Mouse (Mus musculus) ovary, adult 18-20 months (tissue): Measurements from ENCODE around the gene Ptrhd1.
"Not testable (repeated sequence)": the region's sequence is repeated elsewhere in the genome, so short reads cannot be mapped to it uniquely, and the experiment has no call there.

ENCODE experiments used
- DNase-seq: peaks from one replicate; pipeline ENCODE4 v3.0.0; 2022; ENCODE audit warnings: low spot score, mixed read lengths

The Ptrhd1 gene

DNA sequence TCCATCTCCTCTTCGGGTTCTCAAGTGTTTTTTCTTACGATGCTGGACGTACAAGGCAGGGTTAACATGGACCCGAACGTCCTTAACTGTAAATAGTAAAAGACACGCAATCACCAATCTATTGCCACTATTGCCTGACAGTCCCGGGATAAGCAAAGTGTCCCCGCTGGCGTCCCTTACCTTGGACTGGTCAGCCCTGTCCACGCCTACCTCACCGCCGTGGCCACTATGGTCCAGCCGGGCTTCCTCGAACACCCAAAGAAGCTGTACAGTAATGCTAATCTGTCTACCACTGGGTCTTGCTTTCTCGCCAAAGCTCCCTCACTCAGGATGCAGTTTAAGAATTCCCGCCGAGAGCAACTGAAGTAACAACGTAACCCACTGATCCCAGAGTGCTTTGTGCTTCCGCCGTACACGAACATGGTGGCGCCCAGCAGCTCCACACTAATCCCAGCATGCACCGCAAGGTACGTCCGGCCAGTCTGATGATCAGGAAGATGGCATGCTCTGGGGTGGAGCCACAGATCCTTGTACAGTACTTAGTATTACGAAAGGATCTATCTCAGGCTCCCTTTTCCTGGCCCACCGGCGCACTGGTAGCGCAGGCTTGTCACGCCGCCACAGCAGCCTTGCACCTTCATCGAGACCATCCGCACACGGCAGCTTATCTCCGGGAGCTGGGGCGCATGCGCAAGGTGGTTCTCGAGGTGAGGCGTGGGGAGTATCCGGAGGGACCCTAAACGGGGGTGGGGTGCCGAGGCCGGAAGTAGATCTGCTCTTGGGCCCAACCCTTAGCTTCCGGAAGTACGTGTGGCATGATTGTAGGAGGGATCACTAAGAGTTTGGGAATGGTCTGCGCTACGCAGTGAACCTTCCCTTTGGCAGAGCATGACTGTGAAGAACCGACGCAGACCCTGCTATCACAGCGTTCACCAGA is at the start of gene Ptrhd1, which contains the start of gene Cenpo:
Ptrhd1 (plus strand) TSS at position 456 of the 937 bp plus-strand sequence.
Cenpo (minus strand) TSS at position 723 of the 937 bp plus-strand sequence.
- peak; percentile 94 for DNase-seq

DNA sequence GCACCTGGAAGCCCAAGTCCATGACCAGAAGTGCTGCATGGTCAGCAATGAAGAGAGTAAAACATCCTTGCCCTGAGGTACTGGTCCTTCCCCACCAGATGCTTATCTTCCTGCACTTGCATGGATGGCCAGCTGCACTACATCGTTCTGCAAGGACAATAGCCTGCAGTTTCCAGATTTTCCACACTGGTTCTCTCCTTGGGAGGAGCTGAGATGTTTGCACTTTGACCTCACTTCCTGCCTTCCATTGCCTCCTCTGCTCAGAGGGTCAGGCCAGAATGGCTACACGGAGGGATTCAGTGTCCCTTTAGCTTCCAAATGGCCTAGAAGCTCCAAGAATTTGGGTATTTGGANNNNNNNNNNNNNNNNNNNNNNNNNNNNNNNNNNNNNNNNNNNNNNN is 49.2 kb upstream of the Ptrhd1 start:
- no peak for DNase-seq

DNA sequence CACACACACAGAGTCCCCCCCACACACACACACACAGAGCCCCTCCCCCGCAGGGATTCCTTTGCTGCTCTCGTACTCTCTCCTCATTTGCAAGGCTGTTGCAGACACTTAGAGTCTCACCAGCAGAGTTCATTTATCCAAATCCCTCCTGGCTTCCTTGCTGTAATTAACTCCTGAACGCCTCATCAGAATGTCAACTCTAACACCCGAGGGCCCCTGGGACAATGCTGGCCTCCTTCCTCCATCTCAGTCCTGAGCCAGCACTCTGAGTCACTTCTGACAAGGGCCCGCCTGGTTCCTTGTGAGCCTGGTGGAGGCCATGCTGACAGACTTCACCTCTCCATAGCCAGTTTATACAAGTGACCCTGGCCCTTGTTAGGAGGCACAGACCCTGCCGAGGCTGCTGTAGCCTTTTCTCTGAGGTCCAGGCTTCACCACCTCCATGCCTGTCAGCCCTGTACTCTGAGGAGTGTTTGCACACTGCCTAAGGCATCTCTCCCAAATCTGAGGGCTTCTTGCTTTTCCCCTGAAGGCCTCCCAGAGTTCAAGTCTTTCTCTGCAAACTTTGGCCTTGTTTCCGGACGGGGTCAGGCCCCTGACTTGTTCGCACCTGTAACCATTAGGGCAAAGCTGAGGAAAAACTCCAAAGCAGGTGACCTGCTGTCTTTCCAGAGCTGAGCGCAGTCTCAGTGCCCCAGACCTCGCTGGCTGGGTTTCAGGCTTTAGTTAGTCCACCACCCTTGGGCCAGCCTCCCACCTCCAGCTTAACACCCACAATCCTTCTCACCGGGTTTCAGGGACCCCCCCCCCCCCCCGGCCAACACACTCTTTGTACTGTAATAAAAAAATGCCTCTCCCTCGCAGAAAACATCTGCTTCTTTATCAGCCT is 45.4 kb upstream of the Ptrhd1 start:
- no peak for DNase-seq

DNA sequence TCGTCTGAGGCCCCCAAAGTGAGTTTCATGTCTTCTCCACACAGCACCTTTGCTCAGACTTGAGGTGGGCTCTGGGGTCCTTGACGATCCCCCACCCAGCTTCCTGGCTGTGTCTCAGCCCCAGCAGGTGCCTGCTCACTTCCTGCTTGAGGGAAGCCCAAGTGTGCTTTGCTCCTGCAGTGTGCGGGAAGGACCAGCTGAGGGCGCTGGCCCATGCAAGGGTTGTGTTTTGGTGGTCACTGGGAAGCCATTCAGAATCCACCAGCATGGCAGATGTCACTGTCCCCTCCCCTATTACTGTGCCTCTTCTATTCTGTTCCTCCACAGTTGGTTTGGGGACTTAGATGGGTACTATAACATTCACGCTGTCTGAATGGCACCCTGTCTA is 44.8 kb upstream of the Ptrhd1 start:
- DNase-seq = no peak

DNA sequence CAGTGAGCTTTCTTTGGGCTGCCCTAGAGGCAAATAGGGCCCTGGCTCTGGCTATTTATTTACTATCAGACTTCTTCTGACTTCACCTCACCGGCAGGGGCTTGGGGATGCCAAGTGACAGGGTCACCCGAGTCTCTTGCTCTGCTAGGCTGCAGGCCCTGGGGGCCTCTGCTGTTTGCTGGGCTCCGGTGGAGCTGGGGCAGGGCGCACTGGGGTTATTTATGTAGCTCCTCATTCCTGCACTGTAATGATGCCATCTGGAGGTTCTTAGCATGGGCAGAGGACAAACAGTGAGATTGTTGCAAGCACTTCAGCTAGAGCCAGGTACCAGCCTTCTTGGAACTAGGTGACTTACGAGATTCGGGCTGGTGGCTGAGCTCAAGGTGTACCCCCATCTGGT is 41.3 kb upstream of the Ptrhd1 start:
- DNase-seq = no peak

DNA sequence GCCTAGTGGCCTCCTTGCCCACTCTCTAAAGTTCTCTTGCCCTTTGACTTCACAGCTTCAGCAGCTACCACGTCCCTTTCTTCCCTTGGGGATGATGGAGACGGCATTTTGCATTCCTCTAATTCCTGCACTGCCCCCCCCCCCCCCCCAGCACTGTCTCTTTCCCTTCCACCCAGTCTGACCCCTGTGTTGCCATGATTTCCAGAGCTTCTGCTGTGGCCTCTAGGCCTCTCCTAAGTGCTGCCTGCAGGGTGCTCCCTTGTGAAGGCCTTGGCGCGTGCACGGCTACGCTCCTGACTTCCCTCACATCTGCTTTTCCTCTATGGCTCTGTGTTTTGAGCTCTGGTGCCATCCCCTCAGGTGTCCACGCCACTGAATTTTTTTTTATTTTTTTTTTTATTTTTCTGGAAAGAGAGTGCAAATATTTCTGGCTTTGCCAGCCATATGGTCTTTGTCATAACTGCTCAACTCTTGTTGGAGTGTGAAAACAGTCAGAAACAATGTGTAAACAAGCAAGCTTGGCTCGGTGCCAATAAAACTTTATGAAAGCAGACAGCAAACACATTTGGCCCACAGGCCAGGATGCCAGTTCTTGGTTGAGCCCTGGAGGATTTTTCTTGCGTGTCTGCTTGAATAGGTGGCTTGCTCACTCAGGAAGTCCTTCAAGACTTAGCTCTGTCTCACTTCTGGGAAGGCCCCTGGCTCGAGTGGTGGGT is 40.6 kb upstream of the Ptrhd1 start:
- DNase-seq = no peak

DNA sequence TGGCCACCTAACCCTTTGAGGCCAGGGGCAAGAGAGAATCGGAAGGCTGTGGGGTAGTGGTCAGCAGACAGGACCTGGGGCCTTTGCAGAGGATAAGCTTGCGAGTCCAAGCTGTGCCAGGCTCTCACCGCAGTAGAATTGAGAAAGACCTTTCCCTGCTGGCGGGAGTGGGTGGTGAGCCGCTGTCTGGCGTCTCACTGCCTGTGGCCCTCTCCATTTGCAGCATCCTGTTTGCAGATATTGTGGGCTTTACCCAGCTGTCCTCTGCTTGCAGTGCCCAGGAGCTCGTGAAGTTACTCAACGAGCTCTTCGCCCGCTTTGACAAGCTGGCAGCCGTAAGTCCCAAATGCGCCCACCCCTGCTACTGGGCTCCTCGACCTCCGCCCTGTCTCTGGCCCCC is 39.2 kb upstream of the Ptrhd1 start:
- no peak for DNase-seq

DNA sequence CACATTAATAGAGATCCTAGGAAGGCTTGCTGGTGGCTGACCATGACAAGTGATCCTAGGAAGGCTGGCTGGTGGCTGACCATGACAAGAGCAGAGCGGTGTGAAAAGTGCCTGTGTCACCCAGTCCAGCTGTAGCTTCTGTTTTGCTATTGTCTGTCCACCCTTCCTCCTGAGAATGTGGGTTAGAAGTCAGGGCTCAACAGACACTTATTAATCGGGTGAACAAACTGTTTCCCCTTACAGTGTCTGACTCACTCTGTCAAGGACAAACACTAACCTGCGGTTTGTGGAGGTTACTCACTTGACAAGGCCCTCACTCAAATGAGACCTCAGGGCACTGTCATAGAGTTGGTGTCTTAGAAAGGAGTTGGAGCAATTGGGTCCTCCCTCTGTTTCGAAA is 35.1 kb upstream of the Ptrhd1 start:
- no peak for DNase-seq

DNA sequence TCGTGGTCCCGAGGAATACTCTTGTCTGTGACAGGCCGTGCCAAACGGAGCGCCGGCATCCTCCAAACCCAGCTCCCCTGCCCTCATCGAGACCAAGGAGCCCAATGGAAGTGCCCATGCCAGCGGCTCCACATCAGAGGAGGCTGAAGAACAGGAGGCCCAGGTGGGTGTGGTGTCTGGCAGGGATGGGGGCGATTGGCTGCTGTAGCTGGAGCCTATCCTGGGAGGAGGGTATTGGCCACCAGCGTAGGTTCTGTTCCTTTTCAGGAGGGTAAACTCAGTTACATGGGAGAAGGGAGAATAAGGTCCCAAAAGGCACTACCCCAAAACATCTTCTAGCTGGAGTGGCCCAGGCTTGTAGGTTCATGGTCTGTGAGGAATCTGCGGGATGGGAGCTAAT is 34.6 kb upstream of the Ptrhd1 start:
- no peak for DNase-seq

DNA sequence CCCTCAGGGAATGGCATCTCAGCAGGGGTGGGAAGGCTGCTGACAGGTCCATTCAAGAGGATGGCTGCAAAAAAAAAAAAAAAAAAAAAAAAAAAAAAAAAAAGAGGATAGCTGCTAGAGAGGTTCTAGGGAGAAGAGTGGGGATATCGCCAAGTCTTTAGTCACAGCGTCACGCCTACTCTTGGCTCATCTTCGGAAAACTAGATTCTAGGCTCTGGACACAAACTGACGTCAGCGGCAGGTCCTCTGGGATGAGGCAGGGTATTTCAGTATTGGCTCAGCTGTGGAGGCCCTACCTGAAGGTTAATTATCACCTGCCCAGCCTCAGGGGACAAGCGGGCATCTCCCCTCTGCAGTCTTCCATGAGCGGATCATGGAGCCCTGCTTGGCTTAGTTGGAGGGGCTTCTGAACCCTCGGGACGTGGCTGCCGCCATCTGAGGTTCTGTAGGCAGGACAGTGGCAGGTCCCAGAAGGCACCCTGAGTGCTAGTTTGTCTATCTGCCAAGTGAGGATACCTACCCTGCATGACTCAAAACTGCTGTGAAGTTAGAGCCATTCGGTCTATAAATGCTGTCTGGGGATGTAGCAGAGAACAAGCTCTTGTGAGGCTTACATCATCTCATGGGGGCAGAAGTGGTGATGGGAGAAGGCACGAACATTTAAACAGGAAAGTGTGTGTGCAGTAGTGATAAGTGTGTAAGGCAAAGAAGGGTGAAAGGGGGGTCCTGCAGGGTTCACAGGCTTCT is 32.2 kb upstream of the Ptrhd1 start:
- no peak for DNase-seq

DNA sequence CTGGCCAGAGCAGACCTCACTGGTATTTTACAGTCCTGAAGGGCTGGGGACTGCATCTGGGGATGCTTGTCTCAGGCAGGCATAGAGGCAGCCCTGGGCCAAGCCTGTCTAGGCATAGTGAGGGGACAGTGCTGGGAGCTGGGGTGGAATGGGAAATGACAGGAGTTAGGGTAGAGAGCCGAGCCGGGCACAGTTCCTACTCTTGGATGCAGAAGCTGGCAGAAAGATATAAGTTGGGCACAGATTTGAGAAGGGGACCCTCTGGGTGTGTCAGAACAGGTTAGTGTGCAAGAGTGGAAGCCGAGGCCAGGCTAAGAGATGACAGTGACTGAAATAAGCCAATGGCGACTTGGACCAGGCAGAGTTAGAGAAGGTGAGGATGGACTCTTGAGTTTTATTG is 31.6 kb upstream of the Ptrhd1 start:
- no peak for DNase-seq

DNA sequence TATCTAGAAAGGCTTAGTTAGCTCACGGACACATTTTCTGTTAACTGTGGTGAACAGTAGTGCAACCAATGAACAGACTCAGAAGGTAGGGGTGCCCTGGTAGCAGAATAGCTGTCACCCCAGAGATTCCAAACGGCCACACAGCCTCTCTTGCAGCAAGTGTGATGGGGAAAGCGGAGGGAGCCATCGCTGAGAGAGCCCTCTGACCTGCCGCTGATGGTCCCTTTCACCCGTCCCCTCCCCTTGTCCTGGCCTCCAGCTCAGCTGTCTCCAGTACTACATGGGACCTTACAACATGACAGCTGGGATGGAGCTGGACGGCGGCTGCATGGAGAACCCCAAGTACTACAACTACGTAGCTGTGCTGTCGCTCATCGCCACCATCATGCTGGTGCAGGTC is 27.7 kb upstream of the Ptrhd1 start:
- DNase-seq = no peak

DNA sequence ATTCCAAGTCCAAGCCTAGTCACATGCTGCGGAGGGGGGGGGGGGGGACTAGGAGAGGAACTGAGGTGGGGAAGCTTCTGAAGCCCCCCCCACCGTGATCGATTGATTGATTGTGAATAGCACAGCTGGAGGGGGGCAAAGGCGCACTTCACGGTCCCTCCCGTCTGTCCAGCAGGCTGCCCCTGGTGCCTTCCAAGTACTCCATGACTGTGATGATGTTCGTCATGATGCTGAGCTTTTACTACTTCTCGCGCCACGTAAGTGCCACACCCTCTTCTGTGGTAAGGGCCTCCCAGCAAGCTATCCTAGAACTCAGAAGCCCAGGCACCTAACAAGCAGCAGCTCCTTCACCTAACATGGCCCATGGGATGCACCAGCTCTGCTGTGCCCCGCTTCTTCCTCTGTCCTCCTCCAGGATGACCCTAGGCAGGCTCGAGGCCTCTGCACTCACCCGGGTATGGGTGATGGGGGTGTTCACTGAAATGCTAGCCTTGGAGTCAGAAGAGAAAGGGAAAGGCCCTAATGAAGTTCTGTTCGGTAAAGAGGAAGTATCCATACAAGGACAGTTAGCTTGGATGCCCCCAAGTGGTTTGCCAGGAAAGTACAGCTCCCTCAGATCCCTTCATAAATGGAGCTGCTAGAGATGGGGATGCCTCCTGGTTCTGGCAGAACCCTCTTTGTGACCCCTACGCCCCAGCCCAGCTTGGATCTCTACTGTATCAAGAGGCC is 25.3 kb upstream of the Ptrhd1 start:
- DNase-seq = no peak

DNA sequence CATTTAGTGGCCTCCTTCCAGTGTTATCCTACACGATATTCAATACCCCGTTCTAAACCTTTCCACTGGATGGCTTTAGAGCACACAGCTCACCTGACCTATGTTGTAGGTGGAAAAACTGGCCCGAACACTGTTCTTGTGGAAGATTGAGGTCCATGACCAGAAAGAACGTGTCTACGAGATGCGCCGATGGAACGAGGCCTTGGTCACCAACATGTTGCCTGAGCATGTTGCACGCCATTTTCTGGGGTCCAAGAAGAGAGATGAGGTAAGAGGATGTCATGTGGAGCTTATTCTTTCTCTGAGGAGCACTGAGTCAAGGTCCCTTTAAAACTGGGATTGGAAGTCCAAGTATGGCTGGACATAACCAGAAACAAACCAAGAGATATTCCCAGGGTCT is 24.6 kb upstream of the Ptrhd1 start:
- no peak for DNase-seq

DNA sequence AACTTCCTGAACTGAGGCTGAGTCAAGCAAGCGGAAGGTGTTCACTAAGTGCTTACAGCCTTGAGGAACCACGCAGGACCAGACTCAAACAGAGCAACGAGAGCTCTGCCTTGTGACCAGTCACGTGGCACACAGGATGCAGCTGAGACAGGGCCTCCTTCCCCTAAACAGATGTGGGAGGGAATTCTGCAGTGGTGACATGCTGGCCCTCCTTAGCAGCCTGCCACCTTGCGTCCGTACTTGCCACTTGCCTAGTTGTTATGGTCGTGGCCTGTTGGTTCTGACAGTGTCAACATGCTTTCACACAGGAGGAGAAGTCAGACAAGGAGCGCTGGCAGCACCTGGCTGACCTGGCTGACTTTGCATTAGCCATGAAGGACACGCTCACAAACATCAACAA is 22.7 kb upstream of the Ptrhd1 start:
- DNase-seq = no peak

DNA sequence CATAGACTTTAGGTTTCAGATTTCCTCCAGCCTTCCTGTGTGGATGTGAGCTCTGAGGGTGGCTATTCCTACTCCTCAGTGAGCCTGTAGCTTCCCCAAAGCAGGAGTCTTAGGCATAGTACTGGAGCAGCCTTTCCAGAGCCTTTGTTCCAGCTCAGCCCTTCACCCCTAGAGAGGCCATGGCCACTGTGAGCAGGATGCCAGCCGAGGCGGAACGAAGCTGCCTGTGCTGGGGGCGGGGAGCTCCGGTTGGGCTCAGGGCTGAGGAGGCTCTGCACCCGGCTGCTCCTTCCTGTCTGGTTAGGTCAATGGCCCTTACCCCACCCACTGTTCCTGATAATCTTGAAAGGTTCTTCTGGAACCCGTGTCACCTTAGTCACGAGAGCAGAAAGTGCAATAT is 20.9 kb upstream of the Ptrhd1 start:
- peak; percentile 76 for DNase-seq

DNA sequence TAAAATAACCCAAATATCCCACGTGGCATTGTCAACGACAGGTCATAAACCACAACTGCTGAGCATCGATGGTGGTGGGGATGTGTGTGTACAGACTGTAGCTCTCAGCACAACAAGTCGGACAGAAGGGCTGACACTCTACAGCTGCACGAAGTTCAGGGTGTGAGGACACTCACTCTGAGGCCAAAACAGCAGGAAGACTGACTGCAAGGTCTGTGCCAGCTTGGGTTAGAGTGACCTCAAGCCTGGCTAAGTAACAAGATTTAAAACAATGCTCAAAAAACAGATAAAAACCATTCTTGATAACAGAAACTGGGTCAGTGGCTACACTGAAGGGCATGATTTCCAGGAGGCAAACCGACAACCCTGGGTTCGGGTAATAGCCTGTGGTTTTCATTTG is 3.7 kb upstream of the Ptrhd1 start:
- DNase-seq = peak; percentile 55

DNA sequence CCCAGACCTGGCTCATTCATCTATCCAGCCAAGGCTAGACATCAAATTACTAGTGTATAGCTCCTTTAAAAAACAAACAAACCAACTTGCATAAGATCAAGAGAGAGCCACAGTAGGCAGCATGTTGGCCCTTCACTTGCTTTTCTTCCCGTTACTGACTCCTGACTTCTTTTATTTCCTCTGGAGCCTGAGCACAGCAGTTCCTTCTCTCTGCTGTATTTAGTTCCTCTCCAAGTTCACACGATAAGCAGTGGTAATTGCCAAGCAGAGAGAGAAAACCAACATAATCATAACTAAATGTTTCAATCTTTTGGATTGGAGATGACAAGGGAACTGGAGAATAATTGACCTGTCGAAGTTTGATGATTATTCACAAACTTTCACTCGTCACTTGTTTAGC is 1.1 kb upstream of the Ptrhd1 start:
- DNase-seq = no peak

DNA sequence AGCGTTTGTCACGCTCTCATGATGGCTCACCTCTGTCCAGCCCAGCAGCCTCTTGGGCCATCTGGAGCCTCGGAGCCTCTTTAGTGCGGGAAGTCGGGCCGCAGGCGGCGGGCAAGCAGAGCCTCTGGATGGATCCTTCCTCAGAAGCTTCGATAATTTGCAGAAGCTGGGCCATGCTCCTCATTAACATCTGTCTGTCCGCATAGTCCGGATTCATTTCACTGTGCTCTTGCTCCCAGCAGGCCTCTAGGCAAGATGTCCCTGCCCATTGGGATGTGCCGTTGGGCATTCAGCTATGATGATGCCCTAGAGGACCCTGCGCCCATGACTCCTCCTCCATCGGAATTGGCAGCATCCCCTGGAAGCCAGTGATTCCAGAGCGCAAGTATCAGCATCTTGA is 3.7 kb downstream of the Ptrhd1 start:
- DNase-seq = no peak

DNA sequence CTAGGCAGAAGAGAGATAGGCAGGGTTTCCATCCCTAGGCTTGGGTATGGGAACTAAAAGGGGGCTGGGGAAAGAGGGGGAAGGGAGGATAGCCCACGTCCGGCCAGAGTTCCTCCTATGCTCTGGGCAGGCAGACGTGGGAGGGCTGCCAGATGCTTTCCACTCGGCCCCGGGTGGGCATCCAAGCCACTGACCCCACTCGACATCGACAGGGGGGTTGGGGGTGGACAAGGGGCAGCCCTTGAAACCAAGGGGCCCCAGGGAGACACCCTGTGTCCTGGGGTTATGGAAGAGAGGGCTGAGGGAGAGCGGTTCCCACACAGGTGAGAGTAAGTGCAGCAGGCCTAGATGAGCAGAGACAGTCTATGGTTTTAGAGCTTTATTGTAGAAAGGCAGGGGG is 6.5 kb downstream of the Ptrhd1 start:
- DNase-seq = not testable (repeated sequence)

DNA sequence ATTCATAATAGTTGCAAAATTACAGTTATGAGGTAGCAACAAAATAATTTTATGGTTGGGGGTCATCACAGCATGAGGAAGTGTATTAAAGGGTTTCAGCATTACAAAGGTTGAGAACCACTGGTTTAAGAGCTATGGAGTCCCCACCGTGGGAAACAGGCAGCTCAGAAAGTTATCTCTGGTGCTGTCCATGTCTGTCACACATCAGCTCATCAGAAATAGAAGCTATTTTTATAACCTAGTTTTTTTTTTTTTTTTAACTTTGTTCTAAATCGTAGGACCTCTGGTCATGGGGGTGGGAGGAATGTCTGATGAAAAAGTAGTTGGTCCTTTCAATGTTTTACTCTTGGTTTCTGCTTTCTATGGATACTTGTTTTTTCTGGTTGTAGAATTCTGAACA is 10.0 kb downstream of the Ptrhd1 start:
- no peak for DNase-seq
